Mouse (Mus musculus): ENCODE measurements around the gene Mblac1.
"Not testable (repeated sequence)": the region's sequence is repeated elsewhere in the genome, so short reads cannot be mapped to it uniquely, and the experiment has no call there.

Gene Mblac1

DNA sequence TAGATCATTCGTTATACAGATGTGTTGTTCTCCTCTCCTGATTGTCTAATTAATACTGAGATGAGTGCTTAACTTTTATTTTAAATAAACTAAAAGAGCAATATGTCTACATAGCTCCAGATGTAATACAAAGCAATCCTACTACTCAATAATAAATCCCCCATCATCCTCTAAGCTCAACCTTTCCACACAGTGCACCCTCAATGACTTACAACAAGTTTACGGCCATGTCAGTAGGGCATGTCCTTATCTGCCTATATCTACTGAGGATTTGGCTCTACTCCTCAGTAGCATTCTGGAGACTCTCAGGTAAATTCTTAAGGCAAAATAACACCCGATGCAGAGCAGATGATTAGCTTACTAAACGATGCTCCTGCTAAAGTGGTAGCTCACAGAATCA, 13.8 kb downstream of the Mblac1 start:
- DNase-seq (ENCODE audit: low read depth, low spot score) = no peak

- not testable (repeated sequence) for DNase-seq (ENCODE audit: low read depth, low spot score)
Measured at GRCm38 (mm10) chr5:138216632-138217031, 22.5 kb downstream of the Mblac1 start.

DNA sequence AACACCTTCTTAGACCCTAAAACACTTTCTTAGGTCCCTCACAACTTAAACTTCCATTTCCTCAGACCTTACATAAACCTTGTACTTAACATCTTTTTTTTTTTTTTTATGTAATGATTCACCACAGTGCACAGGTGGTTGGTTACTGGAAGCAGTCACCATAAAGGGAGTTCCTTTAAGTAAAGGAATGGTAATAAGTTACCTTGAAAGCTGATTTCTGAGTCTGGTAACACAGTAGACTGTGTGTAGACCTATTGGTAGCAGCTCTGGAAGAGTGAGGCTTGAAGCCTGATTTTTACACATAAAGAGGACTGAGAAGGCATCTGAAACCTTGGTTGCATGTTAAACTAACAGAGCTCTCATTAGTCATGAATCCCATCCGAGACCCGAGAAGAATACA, 25.8 kb downstream of the Mblac1 start:
- no peak for DNase-seq (ENCODE audit: low read depth, low spot score)

GRCm38 (mm10) chr5:138222111-138222510, 28.0 kb downstream of the Mblac1 start:
- DNase-seq (ENCODE audit: low read depth, low spot score) = peak; percentile 24

DNA sequence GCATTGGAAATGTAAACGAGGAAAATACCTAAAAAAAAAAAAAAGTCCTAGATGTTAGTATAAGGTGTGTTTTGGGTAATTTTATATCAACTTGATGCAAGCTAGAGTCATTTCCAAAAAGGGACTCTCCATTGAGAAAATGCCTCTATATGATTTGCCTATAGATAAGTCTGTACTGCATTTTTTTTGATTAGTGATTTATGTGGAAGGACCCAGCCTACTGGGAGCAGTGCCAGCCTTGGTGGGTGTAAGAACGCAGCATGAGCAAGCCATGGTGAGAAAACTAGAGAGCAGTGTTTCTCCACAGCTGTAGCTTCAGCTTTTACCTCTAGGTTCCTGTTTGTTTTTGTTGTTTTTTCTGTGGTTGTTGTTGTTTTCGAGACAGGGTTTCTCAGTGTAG, 29.2 kb downstream of the Mblac1 start:
- no peak for DNase-seq (ENCODE audit: low read depth, low spot score)

DNA sequence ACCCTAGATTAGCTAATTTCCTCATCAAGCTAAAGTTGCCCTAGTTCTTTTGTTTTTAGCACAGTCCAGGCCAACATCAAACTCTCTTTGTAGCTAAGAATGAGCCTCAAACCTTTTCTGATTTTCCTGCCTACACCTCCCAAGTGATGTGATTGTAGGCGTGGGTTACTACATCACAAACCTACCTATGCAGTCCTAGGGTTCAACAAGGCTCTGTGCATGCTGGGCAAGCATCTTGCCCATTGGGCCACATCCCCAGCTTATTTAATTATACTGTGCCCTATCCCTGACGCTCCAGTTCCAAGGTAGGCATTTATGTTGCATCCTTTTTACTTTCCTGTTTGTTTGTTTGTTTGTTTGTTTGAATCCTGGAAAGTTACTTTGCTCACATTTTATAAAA, 31.6 kb downstream of the Mblac1 start, which contains the start of gene Nxpe5:
Gene Nxpe5, plus strand, starts transcription at position 199 of the 400 bp plus-strand sequence.
- DNase-seq (ENCODE audit: low read depth, low spot score) = no peak

- DNase-seq (ENCODE audit: low read depth, low spot score) = no peak
Measured at GRCm38 (mm10) chr5:138226491-138226890, 32.4 kb downstream of the Mblac1 start.

- DNase-seq (ENCODE audit: low read depth, low spot score) = peak; percentile 9
Measured at GRCm38 (mm10) chr5:138227367-138227766, 33.3 kb downstream of the Mblac1 start.

- DNase-seq (ENCODE audit: low read depth, low spot score) = no peak
Measured at GRCm38 (mm10) chr5:138228026-138228425, 33.9 kb downstream of the Mblac1 start.

GRCm38 (mm10) chr5:138229511-138229910, 35.4 kb downstream of the Mblac1 start:
- DNase-seq (ENCODE audit: low read depth, low spot score) = no peak

DNA sequence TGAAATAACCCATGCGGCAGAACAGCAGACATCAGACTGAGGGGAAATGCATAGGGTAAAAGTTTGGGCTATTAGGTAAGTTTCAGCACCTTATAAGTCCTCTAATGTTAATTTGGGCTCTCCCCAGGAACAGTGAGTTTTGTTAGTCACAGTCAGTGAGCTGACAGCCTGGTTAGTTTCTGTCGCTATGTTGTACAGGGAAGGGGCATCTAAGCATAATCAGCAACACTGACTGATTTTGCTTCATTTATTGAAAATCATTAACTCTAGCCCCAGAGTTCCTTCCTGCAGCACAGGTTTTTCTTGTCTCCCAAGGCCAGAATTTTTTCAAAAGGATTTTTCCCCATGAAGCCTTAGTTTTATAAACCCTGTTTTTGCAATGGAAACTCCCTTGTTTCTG, 39.7 kb downstream of the Mblac1 start:
- no peak for DNase-seq (ENCODE audit: low read depth, low spot score)

DNA sequence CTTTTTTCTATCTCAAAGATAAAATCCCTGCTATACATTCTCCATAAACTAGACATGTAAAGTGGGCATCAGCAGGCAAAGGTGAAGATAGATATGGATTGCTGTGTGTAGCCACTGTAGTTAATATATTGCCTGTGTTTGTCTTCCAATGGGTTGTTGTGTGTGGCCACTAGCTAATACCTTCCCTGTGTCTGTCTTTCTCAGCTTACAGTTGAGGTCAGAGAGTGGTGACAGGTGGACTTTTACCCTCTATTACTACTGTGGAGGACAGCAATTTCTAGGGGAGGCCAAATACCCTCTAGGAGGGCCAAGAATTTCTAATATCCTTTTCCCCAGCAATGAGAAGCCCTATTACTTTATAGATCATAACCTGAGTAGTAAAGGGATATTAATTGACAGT, 40.1 kb downstream of the Mblac1 start:
- DNase-seq (ENCODE audit: low read depth, low spot score) = no peak

- DNase-seq (ENCODE audit: low read depth, low spot score) = no peak
Measured at GRCm38 (mm10) chr5:138241511-138241910, 47.4 kb downstream of the Mblac1 start.

Measured in skeletal muscle tissue, adult 2 months (tissue).